Mouse (Mus musculus) limb, embryonic 14.5 days (tissue): ENCODE results near the gene Tefm. TPM values are rescaled to one million over a fixed set of nuclear protein-coding genes. Genes with fewer than 3 reads are reported as not detected.

ENCODE experiments used
- ATAC-seq: fragments of 200-750 bp; cut with Nextera tagmentation; 2 replicates; pipeline ENCODE4 v1.8.0; 2017; ENCODE audit warnings: low read depth, moderate number of reproducible peaks, moderate TSS enrichment; ENCODE audit not compliant: low FRiP score
- DNase-seq: peaks from one replicate; pipeline ENCODE4 v3.0.0-alpha.2; 2015; ENCODE audit warnings: low spot score
- H3K27ac ChIP-seq: fragments of 300-500 bp; sonication (generic); replicated peaks from 2 replicates; pipeline ENCODE4 v1.5.1; 2014; ENCODE audit warnings: low read depth, mild to moderate bottlenecking, low read length, moderate library complexity, mixed read lengths
- H3K27me3 ChIP-seq: fragments of 300-500 bp; sonication (generic); 2 replicates; pipeline ENCODE4 v1.6.1; 2014; ENCODE audit warnings: low read length, mixed read lengths; ENCODE audit not compliant: control insufficient read depth, insufficient read depth
- H3K36me3 ChIP-seq: fragments of 300-500 bp; sonication (generic); 2 replicates; pipeline ENCODE4 v1.6.1; 2014; ENCODE audit warnings: mild to moderate bottlenecking, low read length, moderate library complexity, mixed read lengths; ENCODE audit not compliant: control insufficient read depth, insufficient read depth
- H3K4me1 ChIP-seq: fragments of 300-500 bp; sonication (generic); 2 replicates; pipeline ENCODE4 v1.6.1; 2014; ENCODE audit warnings: antibody characterized with exemption, low read length, mixed read lengths; ENCODE audit not compliant: control insufficient read depth, insufficient read depth
- H3K4me2 ChIP-seq: fragments of 300-500 bp; sonication (generic); replicated peaks from 2 replicates; pipeline ENCODE4 v1.6.1; 2014; ENCODE audit warnings: low read depth, mild to moderate bottlenecking, low read length, moderate library complexity; ENCODE audit not compliant: severe bottlenecking
- H3K4me3 ChIP-seq: fragments of 300-500 bp; sonication (generic); replicated peaks from 2 replicates; pipeline ENCODE4 v1.5.1; 2014; ENCODE audit warnings: low read length
- H3K9ac ChIP-seq: fragments of 300-500 bp; sonication (generic); 2 replicates; pipeline ENCODE4 v1.6.1; 2014; ENCODE audit warnings: mild to moderate bottlenecking, low read depth, low read length, moderate library complexity; ENCODE audit not compliant: severe bottlenecking
- H3K9me3 ChIP-seq: fragments of 300-500 bp; sonication (generic); 2 replicates; pipeline ENCODE4 v1.6.1; 2016; ENCODE audit warnings: low read length; ENCODE audit not compliant: control insufficient read depth
- POLR2A ChIP-seq: fragments of 200-500 bp; IDR thresholded peaks from 2 replicates; pipeline ENCODE4 v1.8.0; 2012; ENCODE audit warnings: inconsistent platforms, mild to moderate bottlenecking, moderate library complexity, borderline replicate concordance; ENCODE audit not compliant: insufficient read depth, insufficient read length; ENCODE audit errors: extremely low read depth
- WGBS: fragments of 180-500 bp; shearing (Covaris S2); extraction: QIAGEN DNeasy Blood & Tissue Kit; methylation state at CpG from one replicate; pipeline ENCODE4 v1.1.7; 2014; 5-methylcytosine and 5-hydroxymethylcytosine counted together
- polyA plus RNA-seq, 2 experiments: library from polyadenylated mRNA; depleted of rRNA in 1 of 2; stranded (reverse) in 1 of 2; unstranded in 1 of 2; fragments of >200 nt; fragmentation: Nextera tagmentation in 1 of 2; extraction: Ambion mirVana in 1 of 2; gene quantifications; 2 replicates each; pipeline versions ENCODE4 v1.2.1 to v1.2.3; 2012 to 2014

Tefm gene
- polyA plus RNA-seq, 2 experiments, result 17.2 to 23.8 TPM

DNA sequence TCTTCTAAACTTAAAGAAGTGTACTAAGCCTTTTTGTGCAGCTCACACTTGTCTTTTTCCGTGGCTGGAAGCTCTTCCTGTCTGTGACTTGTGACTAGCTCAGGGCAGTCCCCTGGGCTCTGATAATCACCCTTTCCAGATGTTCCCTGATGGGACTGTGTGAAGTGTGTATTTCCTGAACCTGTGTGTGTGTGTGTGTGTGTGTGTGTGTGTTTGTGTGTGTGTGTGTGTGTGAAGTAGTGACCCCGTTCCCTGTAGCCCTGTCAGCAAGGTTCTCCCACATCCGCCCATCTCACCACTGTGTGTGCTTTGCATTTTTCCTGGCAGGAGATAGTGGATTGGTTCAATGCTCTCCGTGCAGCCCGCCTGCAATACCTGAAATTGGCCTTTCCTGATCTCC lies 28.4 kb upstream of the Tefm start:
- Histone ChIP-seq H3K27ac (no peak overlapping the region), H3K36me3 (no peaks in the 10 kb centered on the region), H3K9ac (no peak overlapping the region), H3K4me1 (no peaks in the 10 kb centered on the region), H3K4me3 (no peak overlapping the region), H3K4me2 (no peak overlapping the region), H3K27me3 (no peaks in the 10 kb centered on the region), H3K9me3 (no peaks in the 10 kb centered on the region)
- DNase-seq, result no peak
- TF ChIP-seq POLR2A, result no peak
- WGBS, result 66% methylated on average over 5 of the region's 5 CpGs
- ATAC-seq, result no peak

DNA sequence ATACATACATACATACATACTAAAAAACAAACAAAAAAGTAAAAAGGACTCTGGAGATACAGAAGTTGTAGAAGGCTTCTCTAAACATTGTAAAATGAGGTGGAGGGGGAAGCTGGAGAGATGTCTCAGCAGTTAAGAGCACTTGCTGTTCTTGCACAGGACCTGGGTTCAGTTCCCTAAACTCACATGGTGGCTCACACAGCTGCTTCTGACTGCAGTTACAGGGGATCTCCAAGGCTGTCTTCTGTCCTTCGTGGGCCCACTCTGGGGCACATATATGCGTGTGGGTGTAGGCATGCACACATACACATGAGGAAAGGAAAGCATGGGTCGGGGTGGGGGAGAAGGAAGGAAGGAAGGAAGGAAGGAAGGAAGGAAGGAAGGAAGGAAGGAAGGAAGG lies 27.7 kb upstream of the Tefm start:
- no peaks in the 10 kb centered on the region for H3K36me3 ChIP-seq
- no peak for DNase-seq
- no peak for TF ChIP-seq POLR2A
- H3K27ac ChIP-seq, result no peak overlapping the region
- no peak for ATAC-seq
- 90% methylated on average over 3 of the region's 3 CpGs for WGBS
- H3K9me3 ChIP-seq, result no peaks in the 10 kb centered on the region
- H3K4me1 ChIP-seq, result no peaks in the 10 kb centered on the region
- no peak overlapping the region for H3K4me2 ChIP-seq
- H3K27me3 ChIP-seq, result no peaks in the 10 kb centered on the region
- no peak overlapping the region for H3K9ac ChIP-seq
- H3K4me3 ChIP-seq, result no peak overlapping the region

DNA sequence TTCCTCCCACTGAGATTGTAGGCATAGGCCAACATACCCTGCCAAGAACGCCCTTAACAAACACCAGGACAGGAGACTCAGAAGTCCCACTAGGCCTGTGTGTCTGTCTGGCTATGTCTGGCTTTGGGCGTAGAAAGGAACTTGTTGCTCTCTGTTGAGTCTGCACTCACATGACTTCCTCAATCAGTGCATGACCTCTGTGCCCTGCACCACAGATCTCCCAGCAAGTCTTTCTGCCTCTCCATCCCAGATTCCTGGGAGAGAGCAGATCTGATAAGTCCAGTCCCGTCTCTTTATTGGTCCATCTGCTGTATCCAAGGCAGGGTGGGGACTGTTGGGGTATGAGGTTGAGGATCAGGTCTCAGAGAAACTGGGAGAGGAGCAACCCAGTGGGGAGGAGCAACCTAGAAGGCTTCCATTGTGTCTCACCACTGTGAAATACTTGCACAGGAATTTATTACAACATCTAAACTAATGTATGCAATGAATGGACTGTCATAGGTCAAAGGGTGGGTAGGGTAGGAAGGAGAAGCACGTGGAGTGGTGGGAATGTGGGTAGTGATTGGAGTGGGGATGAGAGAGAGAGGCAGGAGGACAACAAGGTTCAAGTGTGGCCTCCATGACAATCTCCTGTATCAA lies 26.8 kb upstream of the Tefm start:
- no peak overlapping the region for H3K4me2 ChIP-seq
- no peak for DNase-seq
- no peaks in the 10 kb centered on the region for H3K9me3 ChIP-seq
- TF ChIP-seq POLR2A, result no peak
- no peak for ATAC-seq
- 68% methylated on average over 4 of the region's 4 CpGs for whole genome bisulfite sequencing
- no peak overlapping the region for H3K4me3 ChIP-seq
- H3K4me1 ChIP-seq, result no peaks in the 10 kb centered on the region
- no peak overlapping the region for H3K27ac ChIP-seq
- H3K27me3 ChIP-seq, result no peaks in the 10 kb centered on the region
- no peaks in the 10 kb centered on the region for H3K36me3 ChIP-seq
- no peak overlapping the region for H3K9ac ChIP-seq

DNA sequence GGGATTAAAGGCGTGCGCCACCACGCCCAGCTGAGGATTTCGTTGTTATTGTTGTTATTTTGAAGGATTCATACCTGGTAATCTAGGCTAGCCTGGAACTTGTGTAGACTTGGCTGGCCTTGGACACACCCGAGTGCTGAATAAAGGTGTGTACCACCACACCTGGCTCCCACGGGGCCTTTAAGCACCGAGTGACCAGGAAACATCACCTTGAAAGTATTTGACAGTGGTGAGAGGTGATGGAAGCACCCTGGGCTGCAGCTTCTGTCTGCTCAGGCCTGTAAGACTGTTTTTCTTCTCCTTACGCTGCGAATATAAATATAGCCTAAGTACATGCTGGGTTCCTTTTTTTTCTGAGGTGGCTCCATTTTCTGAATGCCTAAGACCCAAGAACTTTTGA lies 26.1 kb upstream of the Tefm start:
- Histone ChIP-seq H3K36me3 (no peaks in the 10 kb centered on the region), H3K27ac (no peak overlapping the region), H3K9ac (no peak overlapping the region), H3K27me3 (no peaks in the 10 kb centered on the region), H3K4me2 (no peak overlapping the region), H3K4me1 (no peaks in the 10 kb centered on the region), H3K4me3 (no peak overlapping the region), H3K9me3 (no peaks in the 10 kb centered on the region)
- 89% methylated on average over 9 of the region's 9 CpGs for WGBS
- DNase-seq (no peak), ATAC-seq (no peak)
- no peak for TF ChIP-seq POLR2A

DNA sequence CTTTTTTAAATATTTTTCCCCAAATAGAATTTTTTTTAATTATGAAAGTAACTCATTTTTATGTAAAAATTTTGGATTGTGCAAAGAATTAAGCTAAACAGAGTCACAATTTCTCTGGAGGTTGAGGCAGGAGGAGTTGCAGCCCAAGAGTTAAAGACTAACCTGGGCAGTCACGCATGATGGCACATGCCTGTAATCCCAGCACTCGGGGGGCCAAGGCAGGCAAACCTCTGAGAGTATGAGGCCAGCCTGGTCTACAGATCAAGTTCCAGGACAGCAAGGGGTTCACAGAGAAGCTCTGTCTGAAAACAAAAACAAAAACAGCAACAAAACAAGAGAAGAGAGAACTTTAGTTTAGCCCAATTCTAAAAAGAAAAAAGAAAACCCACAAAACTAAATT lies 22.2 kb upstream of the Tefm start:
- Histone ChIP-seq H3K27me3 (no peaks in the 10 kb centered on the region), H3K27ac (no peak overlapping the region), H3K4me3 (no peak overlapping the region), H3K4me2 (no peak overlapping the region), H3K9ac (no peak overlapping the region), H3K36me3 (no peaks in the 10 kb centered on the region), H3K9me3 (no peaks in the 10 kb centered on the region), H3K4me1 (no peaks in the 10 kb centered on the region)
- 51% methylated on average over 2 of the region's 2 CpGs for WGBS
- ATAC-seq (no peak), DNase-seq (no peak)
- no peak for TF ChIP-seq POLR2A

- DNase-seq (no peak), ATAC-seq (no peak)
- Histone ChIP-seq H3K9ac (no peak overlapping the region), H3K27ac (no peak overlapping the region), H3K4me1 (no peaks in the 10 kb centered on the region), H3K4me2 (no peak overlapping the region), H3K4me3 (no peak overlapping the region), H3K36me3 (no peaks in the 10 kb centered on the region), H3K27me3 (no peaks in the 10 kb centered on the region), H3K9me3 (no peaks in the 10 kb centered on the region)
- no peak for TF ChIP-seq POLR2A
- whole genome bisulfite sequencing, result 68% methylated on average over 7 of the region's 7 CpGs
Measured at GRCm38 (mm10) chr11:80163362-80164116, 21.6 kb upstream of the Tefm start.
